Mouse (Mus musculus) stomach, embryonic 14.5 days (tissue): ENCODE measurements at regions not wholly inside any gene's neighbourhood (a gene's known extent, or its start where the extent isn't known, plus 50 kb on each side); places are given as distances from the start of the nearest gene placed in this dataset.

Source experiments
- ATAC-seq: fragments of 200-750 bp; cut with Nextera tagmentation; 2 replicates; pipeline ENCODE4 v1.8.0; 2017; ENCODE audit warnings: low read depth, moderate TSS enrichment; ENCODE audit not compliant: insufficient number of reproducible peaks, insufficient read depth, low FRiP score
- H3K27ac ChIP-seq: fragments of 300-500 bp; sonication (generic); 2 replicates; pipeline ENCODE4 v1.5.1; 2014; ENCODE audit warnings: mild to moderate bottlenecking, low read length, moderate library complexity, mixed read lengths
- H3K27me3 ChIP-seq: fragments of 300-500 bp; sonication (generic); 2 replicates; pipeline ENCODE4 v1.6.1; 2014; ENCODE audit warnings: low read length, control low read depth, mixed read lengths; ENCODE audit not compliant: control insufficient read depth, insufficient read depth
- H3K36me3 ChIP-seq: fragments of 300-500 bp; sonication (generic); 2 replicates; pipeline ENCODE4 v1.6.1; 2014; ENCODE audit warnings: mild to moderate bottlenecking, control low read depth, low read length, moderate library complexity, mixed read lengths; ENCODE audit not compliant: control insufficient read depth, insufficient read depth
- H3K4me1 ChIP-seq: fragments of 300-500 bp; sonication (generic); 2 replicates; pipeline ENCODE4 v1.6.1; 2014; ENCODE audit warnings: low read length, control low read depth, mixed read lengths; ENCODE audit not compliant: control insufficient read depth, insufficient read depth
- H3K4me2 ChIP-seq: fragments of 300-500 bp; sonication (generic); replicated peaks from 2 replicates; pipeline ENCODE4 v1.6.1; 2014; ENCODE audit warnings: low read depth, low read length, control low read depth
- H3K4me3 ChIP-seq: fragments of 300-500 bp; sonication (generic); 2 replicates; pipeline ENCODE4 v1.5.1; 2014; ENCODE audit warnings: low read depth, low read length, control low read depth
- H3K9ac ChIP-seq: fragments of 300-500 bp; sonication (generic); replicated peaks from 2 replicates; pipeline ENCODE4 v1.6.1; 2014; ENCODE audit warnings: low read depth, mild to moderate bottlenecking, control low read depth, low read length, moderate library complexity, mixed read lengths
- H3K9me3 ChIP-seq: fragments of 300-500 bp; sonication (generic); 2 replicates; pipeline ENCODE4 v1.6.1; 2016; ENCODE audit warnings: low read depth, low read length, control low read depth; ENCODE audit not compliant: control insufficient read depth
- WGBS: fragments of 180-500 bp; shearing (Covaris S2); extraction: QIAGEN DNeasy Blood & Tissue Kit; methylation state at CpG from one replicate; pipeline ENCODE4 v1.1.7; 2014; 5-methylcytosine and 5-hydroxymethylcytosine counted together

- no peaks in the 10 kb centered on the region for H3K4me1 ChIP-seq
Observed at GRCm38 (mm10) chr17:62546286-62546685, 334.8 kb downstream of the Efna5 start.

GRCm38 (mm10) chr17:62545330-62545729, 335.8 kb downstream of the Efna5 start:
- H3K36me3 ChIP-seq = no peaks in the 10 kb centered on the region
- ATAC-seq = no peak
- H3K27ac ChIP-seq = no peak overlapping the region
- H3K4me1 ChIP-seq = no peaks in the 10 kb centered on the region
- no peak overlapping the region for H3K4me2 ChIP-seq
- no peaks in the 10 kb centered on the region for H3K27me3 ChIP-seq
- H3K9ac ChIP-seq = no peak overlapping the region
- H3K9me3 ChIP-seq = no peaks in the 10 kb centered on the region
- no peak overlapping the region for H3K4me3 ChIP-seq
- WGBS = 59% methylated on average over 9 of the region's 9 CpGs

More at GRCm38 (mm10) chr17:62546286-62546685, 334.8 kb downstream of the Efna5 start:
- 65% methylated on average over 7 of the region's 7 CpGs for WGBS
- Histone ChIP-seq H3K27me3 (no peaks in the 10 kb centered on the region), H3K9me3 (no peaks in the 10 kb centered on the region), H3K4me2 (no peak overlapping the region), H3K36me3 (no peaks in the 10 kb centered on the region), H3K4me3 (no peak overlapping the region), H3K27ac (no peak overlapping the region), H3K9ac (no peak overlapping the region)
- no peak for ATAC-seq

GRCm38 (mm10) chr17:62543056-62543975, 337.8 kb downstream of the Efna5 start:
- no peaks in the 10 kb centered on the region for H3K36me3 ChIP-seq
- no peak overlapping the region for H3K27ac ChIP-seq
- H3K4me2 ChIP-seq = no peak overlapping the region
- no peak for ATAC-seq
- H3K4me3 ChIP-seq = no peak overlapping the region
- no peak overlapping the region for H3K9ac ChIP-seq
- H3K9me3 ChIP-seq = no peaks in the 10 kb centered on the region
- H3K4me1 ChIP-seq = no peaks in the 10 kb centered on the region
- WGBS = 76% methylated on average over 18 of the region's 18 CpGs
- H3K27me3 ChIP-seq = no peaks in the 10 kb centered on the region

- H3K9me3 ChIP-seq = no peaks in the 10 kb centered on the region
- H3K27ac ChIP-seq = no peak overlapping the region
- ATAC-seq = no peak
- H3K9ac ChIP-seq = no peak overlapping the region
- H3K27me3 ChIP-seq = no peaks in the 10 kb centered on the region
- 85% methylated on average over 2 of the region's 2 CpGs for WGBS
- no peak overlapping the region for H3K4me2 ChIP-seq
- H3K36me3 ChIP-seq = no peaks in the 10 kb centered on the region
- H3K4me1 ChIP-seq = 0 out of 2 replicates have a peak, but pooled peaks cover under 1% of the 10 kb centered on the region
- no peak overlapping the region for H3K4me3 ChIP-seq
Observed at GRCm38 (mm10) chr17:62529911-62530310, 351.2 kb downstream of the Efna5 start.

GRCm38 (mm10) chr17:62527556-62527955, 353.6 kb downstream of the Efna5 start:
- Histone ChIP-seq H3K9ac (no peak overlapping the region), H3K36me3 (no peaks in the 10 kb centered on the region), H3K27me3 (no peaks in the 10 kb centered on the region), H3K4me1 (0 out of 2 replicates have a peak, but pooled peaks cover 4% of the 10 kb centered on the region), H3K4me3 (no peak overlapping the region), H3K9me3 (no peaks in the 10 kb centered on the region), H3K4me2 (no peak overlapping the region), H3K27ac (no peak overlapping the region)
- 82% methylated on average over 2 of the region's 2 CpGs for WGBS
- ATAC-seq = no peak

- Histone ChIP-seq H3K4me3 (no peak overlapping the region), H3K4me1 (no peaks in the 10 kb centered on the region), H3K27me3 (no peaks in the 10 kb centered on the region), H3K36me3 (no peaks in the 10 kb centered on the region), H3K9ac (no peak overlapping the region), H3K27ac (no peak overlapping the region), H3K9me3 (no peaks in the 10 kb centered on the region), H3K4me2 (no peak overlapping the region)
- no peak for ATAC-seq
- 60% methylated on average over 3 of the region's 3 CpGs for WGBS
Observed at GRCm38 (mm10) chr17:62513635-62514034, 367.5 kb downstream of the Efna5 start.

GRCm38 (mm10) chr17:62510184-62510583, 370.9 kb downstream of the Efna5 start:
- Histone ChIP-seq H3K4me1 (no peaks in the 10 kb centered on the region), H3K4me3 (no peak overlapping the region), H3K36me3 (no peaks in the 10 kb centered on the region), H3K9me3 (no peaks in the 10 kb centered on the region), H3K9ac (no peak overlapping the region), H3K27ac (no peak overlapping the region), H3K4me2 (no peak overlapping the region), H3K27me3 (no peaks in the 10 kb centered on the region)
- WGBS = 82% methylated on average over 4 of the region's 4 CpGs
- no peak for ATAC-seq

GRCm38 (mm10) chr17:62507766-62508485, 373.2 kb downstream of the Efna5 start:
- Histone ChIP-seq H3K27me3 (no peaks in the 10 kb centered on the region), H3K27ac (no peak overlapping the region), H3K9ac (no peak overlapping the region), H3K4me1 (no peaks in the 10 kb centered on the region), H3K4me3 (no peak overlapping the region), H3K4me2 (no peak overlapping the region), H3K9me3 (no peaks in the 10 kb centered on the region), H3K36me3 (no peaks in the 10 kb centered on the region)
- WGBS = 76% methylated on average over 13 of the region's 13 CpGs
- ATAC-seq = no peak
